Mouse (Mus musculus): ENCODE data around the gene Dpf2.
A peak's percentile ranks its signal among the peaks of the same experiment; 100 is the strongest.

The Dpf2 gene

DNA sequence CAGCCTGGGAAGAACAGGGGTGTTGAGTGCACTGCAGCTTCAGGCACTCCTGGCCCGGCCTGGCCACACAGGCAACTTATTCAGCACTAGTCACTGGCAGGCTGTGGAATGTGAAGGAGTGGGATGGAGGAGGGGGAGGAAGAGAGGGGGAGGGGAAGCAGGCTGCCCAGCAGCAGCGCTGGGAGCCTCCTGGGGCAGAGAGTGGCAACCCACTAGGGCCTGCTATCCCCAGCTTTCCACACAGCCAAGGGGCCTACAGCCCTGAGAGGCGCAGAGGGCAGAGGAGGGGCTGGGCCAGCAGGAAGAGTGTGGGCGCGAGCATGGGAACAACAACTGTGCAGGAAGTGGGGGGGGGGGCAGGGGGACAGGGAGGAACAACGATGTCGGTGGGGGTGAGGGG is 41.5 kb downstream of the Dpf2 start:
- no peak for DNase-seq (ENCODE audit: extremely low read depth, low read depth)

DNA sequence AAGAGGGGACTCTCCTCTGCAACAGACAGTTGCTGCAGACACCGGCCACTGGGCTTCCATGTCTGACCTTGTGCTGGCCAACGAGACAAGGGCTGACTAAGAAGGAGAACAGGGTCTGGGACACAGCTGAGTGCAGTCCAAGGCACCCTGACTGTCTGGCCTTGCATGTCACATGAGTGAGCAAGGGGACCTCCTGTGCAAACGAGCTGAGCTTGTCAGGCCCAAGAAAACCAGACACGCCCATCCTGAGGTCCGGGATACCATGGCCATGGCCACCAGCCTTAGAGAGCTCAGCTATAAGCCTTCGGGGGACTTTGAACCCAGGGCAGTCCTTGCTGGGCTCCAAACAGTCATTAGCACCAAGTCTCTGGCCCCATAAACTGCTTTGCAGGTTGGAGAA is 44.7 kb downstream of the Dpf2 start:
- DNase-seq (ENCODE audit: extremely low read depth, low read depth) = no peak

DNA sequence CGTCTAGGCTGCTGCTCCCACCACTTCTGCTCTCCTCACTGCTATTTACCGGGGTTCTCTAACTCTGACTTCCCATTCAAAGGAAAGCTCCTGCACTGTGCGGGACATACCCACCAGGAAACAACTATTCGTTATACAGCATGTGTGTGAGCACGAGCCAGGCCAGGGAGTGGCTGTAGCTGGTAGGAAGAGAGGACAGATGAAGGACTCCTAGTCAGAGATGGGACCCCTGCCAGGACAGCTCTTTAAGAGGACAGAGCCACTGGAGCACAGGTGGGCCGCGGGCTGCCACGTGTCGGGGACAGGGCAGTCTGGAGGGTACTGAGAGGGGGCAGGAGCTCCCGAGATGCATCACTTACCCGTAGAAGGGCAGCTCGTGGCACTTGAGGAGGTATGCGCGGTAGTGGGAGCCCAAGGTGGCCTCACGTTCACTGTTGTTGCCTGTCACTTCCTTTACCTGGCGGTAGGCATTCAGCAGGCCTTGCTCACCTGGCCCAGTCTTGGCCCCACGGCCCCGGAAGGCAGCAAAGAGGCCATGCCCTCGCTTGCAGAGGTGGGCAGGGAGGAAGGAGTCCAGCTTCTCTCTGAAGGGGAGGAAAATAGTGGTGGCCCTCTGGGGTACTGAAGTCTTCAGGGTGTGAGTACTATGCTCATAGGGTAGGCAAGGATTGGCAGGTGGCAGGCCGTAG is 48.0 kb downstream of the Dpf2 start:
- DNase-seq (ENCODE audit: extremely low read depth, low read depth) = no peak

DNA sequence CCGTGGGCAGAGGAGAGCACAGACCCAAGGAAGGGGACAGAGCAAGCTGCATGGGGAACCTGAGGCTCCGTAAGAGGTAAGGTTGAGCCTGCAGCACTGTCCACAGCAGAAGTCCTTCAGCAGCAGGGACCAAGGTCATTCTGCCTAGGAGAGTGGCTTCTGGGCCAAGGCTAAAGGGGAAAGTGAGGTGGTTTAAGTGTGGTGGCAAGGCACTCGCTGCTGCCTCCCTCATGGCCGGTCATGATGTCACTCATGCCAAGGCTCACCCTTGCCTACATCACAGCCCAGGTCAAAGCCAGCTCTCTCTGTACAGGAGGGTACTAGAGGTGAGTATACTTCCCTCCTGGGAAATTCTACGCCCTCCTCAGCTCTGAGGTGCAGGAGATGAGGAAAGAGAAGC is 49.0 kb downstream of the Dpf2 start:
- no peak for DNase-seq (ENCODE audit: extremely low read depth, low read depth)

DNA sequence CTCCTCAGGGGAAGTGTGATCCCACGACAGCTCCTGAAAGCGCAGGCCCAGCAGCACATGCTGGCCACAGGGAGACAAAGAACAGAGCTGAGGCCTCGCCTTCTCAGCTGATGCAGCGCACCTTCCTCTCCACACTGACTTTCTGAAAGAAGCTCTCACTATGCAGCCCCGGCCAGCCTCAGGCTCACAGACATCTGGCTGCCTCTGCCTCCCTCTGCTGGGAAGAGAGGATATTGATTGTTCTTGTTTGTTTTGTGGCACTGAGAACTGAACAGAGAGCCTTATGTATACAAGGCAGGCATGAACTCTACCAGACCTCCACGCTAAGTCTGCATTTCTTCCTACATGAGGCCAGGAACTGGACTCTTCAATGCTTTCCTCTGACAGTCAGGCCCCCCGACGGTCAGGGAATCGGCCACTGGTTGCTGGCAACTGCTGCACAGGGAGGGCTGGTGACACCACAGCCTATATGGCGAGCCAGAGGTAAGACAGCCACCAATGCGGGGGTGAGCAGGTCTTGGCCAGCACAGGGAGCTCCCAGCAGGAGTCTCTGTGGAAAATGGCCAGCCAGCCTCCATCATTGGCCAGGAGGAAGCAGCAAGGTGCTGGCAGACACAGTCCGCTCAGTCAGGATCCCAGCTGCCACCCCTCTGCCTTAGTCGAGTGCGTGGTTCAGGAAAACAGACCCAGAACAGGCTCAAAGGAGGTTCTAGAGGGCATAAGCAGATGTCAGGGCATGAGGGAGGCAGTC is 50.3 kb downstream of the Dpf2 start:
- no peak for DNase-seq (ENCODE audit: extremely low read depth, low read depth)

DNA sequence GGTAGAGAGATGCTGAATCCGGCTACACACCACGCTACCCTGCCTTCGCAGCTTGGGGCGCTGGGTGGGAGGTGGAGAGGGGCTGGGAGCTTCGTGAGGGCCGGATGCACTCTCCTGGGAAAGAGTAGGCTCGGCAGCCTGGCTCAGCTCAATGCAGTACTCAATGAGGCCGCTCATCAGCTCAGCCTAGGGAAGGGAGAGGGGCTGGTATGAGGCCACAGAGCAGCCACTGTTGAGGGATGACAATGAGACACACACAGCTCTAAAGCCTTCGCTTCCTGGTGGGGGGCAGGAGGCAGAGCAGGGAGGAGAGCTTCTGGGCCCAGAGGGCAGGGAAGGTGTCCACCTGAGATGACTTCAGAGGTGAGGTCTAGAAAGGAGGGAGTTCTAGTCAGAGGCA is 56.2 kb downstream of the Dpf2 start:
- no peak for DNase-seq (ENCODE audit: extremely low read depth, low read depth)

DNA sequence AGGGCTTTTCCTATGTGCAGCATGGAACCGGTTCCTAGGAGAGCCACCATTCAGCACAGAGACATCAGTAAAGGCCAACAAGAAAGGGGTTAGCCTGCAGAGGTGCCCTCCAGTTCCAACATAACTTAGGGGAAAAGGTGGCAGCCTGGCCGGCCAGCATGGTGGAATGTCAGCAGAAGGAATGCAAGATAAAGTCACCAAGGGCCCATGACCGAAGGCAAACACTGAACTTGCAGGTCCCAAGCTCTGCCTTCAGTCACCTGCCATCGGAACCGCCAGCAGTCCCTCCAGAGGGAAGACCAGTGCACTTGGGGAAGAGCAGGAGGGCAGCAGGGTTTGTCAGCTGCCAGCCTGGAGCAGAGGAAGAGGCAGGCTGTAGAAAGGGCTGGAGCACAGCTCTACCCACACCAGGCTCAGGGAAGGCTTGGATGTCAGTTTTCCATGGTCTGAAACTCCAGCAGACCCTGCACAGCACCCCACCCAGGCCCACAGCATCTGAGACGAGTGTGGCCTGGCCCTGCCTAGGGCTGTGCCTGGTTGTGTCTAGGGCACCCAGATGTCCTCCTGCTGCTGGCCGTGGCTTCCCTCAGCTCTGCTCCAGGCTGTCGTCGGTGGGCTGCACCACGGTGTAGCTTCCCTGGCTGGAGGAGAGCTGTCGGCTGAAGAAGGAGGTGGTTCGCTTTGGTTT is 60.6 kb downstream of the Dpf2 start:
- no peak for DNase-seq (ENCODE audit: extremely low read depth, low read depth)

DNA sequence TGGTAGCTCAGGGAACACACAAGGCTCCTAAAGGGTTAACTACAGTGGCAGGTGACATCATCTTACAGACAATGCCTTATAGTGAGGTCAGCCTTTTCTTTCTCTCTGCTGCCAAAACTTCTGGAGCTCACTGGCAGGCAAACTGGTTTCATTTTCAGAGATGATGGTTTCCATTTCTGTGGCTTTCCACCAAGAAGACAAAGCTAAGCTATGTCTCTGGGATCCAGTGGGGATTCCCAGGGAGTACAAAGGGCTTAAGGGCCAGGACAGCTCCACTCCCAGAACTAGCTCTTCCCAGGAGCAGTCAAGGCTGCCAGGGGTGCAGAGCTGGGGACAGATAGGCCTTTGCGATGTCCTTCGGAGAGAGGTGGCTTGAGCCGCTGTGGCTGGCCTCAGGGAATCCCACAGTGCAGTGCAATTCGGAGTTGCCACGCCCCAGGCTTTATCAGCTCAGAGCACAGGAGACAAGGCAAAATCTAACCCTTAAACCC is 61.3 kb downstream of the Dpf2 start:
- DNase-seq (ENCODE audit: extremely low read depth, low read depth) = no peak

DNA sequence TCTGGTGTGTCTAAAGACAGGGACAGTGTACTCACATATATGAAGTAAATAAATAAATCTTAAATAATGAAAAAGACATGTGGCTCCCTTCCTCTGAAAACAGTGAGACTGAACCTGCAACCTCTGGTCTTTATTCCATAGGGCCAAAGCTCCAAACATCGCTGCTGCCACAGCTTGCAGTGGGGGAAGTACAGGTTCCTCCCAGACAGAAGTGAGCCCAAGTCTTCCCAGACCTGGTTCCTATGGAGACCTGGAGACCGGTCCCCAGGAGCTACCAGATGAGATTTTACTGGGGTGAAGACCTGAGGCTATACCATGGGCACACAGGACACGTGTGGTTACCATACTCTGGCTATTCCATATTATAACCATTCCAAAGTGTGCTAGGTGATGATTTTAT is 62.0 kb downstream of the Dpf2 start:
- no peak for DNase-seq (ENCODE audit: extremely low read depth, low read depth)

DNA sequence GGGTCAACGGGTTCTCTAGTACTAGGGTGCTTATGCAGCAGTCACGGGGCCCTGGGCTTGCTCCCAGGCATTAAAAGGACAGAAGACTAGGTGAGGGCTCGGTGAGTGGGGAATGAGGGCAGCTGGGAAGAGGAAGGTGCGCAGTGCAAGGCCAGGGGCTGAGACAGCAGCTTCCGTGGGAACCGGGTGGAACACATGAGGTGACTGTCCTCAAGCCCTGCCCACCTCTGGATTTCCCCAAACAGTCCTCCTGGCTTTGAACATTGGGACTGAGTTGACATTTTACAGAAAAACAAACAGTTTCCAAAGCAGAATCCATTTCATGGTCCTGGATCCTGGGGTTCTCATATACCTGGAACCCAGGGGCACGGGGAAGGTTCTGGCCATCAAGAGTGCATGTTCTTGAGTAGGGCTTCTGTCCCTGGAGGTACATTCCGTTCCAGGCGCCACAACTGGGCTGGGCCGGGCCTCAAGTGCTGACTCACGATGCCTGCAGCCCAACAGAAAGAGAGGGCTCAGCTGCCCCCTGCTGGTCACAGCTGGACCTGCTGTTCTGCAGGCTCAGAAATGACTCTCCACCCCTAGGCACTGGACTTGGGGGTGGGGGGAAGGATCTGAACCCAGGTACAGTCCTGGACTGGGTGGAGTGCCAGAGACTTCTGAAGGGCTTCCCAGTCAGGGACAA is 62.8 kb downstream of the Dpf2 start:
- peak; percentile 73 for DNase-seq (ENCODE audit: extremely low read depth, low read depth)

DNA sequence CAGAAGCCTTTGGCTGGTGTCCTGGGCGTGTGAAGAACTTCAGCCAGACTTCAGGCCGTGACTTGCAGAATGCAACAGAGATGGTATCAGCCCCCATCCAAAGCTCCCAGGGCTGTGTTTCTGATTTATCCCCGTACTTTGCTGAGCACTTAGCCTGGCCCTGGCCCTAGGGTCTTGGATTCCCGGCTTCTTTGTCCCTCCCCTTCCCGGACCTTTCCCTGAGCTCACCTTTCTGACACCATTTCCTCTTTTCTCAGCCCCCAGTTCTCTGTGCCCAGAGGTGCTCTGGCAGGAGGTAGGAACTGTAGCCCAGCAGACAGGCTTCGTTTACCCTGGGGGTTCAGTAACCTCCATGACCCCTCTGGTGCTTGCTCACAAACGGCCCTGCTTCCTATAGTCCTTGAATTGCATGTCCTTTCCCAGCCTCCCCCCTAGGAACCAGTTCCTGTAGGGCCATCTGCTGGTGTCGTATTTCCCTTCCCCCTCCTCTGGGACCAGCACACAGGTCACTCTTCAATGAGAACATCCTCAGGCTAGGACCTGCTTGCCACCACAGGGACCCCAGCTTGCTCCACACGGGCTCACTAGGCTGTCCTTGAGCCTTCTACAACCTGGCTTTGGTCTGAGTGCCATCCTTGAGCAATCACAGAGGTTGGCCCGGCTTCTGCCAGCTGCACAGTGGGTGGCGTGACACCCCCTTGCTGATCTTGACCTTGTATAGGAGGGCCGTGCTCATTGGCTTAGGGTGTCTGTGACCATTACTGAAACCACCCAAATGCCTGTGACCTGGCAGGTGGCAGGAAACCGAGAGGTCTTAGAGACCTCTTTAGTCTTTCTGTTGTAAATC is 63.8 kb downstream of the Dpf2 start:
- DNase-seq (ENCODE audit: extremely low read depth, low read depth) = peak; percentile 34

DNA sequence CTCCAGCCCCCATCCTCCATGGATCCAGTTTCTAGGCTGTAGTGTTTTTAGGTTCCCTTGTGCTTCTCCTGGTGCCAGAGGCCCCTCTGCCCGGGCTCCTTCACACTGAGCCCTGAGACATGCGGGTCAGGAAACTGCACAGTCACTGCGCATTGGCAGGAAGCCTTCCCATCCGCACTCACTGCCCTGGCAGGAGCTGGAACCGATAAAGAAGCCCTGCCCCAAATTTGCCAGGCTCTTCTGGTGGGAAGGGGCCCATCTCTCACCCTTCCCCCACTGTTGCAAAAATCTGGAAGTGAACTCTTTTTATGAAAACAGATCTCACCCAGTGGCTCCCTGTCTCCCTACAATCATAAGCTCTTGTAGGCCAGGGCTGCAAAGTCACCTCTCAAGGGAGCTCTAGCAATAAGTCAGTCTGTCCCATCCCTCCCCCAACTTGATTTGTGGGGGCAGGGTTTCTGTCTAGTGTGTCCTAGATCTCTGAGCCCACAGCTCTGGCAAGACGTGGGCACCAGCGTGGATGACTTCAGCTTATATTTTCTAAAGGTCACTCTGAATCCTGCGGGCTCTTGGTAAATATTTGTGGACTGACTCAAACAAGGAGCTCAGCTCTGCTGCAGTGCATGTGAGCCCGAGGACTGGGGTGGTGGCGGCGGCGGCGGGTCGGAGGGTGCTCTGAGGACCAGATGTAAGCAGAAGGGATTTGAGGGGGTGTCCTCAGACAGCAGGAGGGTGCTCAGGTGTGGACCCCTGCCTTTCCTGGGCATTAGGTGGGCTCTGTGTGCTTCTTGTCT is 64.6 kb downstream of the Dpf2 start:
- DNase-seq (ENCODE audit: extremely low read depth, low read depth) = peak; percentile 78

DNA sequence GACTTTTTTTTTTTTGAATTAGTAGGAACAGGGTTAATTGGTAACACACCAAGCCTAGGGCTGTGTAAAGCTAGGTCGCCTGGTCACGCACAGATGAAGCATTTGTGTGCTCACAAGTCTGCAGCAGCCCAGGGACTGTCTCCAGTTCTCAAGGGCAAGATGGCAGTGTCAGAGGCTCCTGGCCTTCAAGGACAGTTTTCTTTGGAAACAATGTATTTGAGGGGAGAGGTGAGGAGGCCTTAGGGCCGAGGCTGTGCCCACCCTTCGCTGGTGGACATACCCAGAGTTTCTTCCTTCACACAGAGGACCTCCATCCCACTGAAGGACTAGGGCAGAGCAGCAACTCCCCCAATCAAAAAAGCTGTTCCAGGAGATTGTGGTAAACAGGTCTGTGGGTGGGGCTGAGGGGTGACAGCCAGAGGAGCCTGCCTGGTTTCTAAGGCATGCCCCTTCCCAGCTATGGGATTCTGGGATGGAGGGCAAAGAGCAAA is 65.5 kb downstream of the Dpf2 start:
- peak; percentile 37 for DNase-seq (ENCODE audit: extremely low read depth, low read depth)

DNA sequence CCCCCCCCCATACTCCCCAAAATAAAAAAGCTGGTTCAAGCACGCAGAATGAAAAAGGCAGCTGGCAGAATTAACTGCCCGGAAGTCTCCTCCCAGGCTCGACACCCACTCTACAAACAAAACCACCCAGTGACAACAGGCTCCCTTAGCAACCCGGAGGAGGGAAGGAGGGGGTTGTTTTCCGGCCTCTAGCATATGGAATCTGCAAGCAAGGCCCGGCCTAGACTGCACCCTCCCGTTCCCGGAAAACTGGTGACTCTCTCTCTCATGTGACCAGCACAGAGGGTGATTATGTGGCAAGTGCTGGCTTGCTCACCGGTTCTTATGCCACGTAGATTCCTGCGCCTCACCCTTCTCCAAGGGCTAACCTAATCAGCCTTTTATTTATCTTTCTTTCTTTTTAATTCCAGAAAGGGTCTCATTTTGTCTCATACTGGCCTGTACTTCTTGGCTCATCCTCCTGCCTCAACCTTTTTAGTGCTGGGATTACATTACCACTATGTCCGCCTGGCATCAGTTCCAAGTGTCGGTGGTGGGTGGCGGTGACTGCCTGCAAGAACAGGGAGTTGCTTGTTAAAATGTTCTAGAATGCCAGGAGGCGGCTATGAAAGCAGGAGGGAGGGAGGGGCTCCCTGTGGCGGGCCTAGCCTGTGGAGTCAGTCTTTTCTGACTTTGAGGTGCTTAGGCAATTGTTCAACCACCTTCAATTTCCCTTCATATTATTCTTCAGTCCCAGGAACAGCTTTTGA is 66.1 kb downstream of the Dpf2 start:
- DNase-seq (ENCODE audit: extremely low read depth, low read depth) = peak; percentile 89

Measured in MEL-GATA-1-ER (cell line).